Mouse (Mus musculus) spleen, embryonic (tissue): ENCODE data around the gene Mrpl23.

Experiments
- CTCF ChIA-PET: fragments of 350-600 bp; sonication (Branson Sonifier 250); formaldehyde crosslinking; loops from one replicate; lab custom pipeline; 2022; lab: Charles Lee

The Mrpl23 gene

DNA sequence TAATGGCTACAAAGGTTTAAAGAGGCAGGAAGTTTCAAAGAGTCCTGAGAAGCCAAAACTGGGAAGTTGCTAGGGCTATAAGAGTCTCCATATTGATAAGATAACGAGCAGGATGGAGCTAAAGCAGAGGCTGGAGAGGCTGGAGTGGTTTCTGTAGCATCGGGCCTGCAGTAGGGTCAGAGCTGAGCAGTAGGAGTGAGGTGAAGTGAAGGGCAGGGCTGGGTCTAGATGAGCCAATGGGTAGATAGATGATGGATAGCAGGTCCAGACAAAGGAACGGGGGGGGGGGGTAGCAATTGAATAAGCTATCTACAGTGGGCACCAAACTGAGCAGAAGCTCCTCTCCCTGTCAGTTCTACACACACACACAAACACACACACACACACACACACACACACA is 15.0 kb upstream of the Mrpl23 start:
- CTCF ChIA-PET, result interaction anchor here (0.5 to 0.6 kb wide), 2 partner anchors 36 to 572 kb away, joined by 5 read pairs; no protein-coding TSS in a partner anchor

GRCm38 (mm10) chr7:142520331-142520730 is 12.2 kb upstream of the Mrpl23 start:
- CTCF ChIA-PET, result no interaction called here

DNA sequence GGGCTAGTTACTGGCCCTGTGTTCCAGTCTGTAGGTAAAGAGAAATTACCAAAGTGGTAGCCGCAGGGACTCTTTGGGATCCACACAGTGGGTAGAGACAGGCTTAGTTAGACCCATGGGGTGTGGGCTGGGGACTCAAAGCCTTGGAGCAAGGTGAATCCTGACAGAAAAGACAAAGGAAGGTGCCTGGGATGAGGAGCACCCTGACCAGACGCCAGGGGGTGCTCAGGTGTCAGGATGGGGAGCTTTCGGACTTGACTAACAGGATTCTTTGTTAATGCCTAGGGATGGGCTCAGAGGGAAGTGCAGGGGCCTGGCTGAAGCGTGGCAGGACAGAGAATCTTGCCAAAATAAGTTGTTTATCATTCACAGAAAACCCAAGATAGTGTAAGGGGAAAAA is 10.1 kb upstream of the Mrpl23 start:
- CTCF ChIA-PET, result no interaction called here

- CTCF ChIA-PET, result no interaction called here
Measured at GRCm38 (mm10) chr7:142523200-142523990, 9.1 kb upstream of the Mrpl23 start.

GRCm38 (mm10) chr7:142525342-142526178 is 6.9 kb upstream of the Mrpl23 start:
- CTCF ChIA-PET, result no interaction called here

DNA sequence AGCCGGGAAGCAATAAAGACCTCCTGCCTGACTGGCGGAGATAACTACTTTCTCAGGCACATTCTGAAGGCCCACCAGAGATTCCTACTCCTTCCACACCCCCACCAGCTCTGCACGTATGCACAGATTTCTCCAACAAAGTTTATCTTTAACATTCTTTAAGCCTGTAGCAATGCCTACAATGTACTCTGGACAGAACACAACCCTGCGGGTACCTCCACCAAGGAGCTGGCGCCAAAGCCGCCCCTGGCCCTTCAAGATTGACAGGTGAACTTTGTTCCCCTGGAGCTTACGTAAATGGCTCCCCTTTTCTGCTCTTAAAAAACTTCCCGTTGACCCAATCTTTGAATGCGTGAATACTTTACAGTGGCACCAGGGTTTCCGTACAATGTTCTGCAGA is 3.1 kb upstream of the Mrpl23 start:
- CTCF ChIA-PET, result no interaction called here

GRCm38 (mm10) chr7:142531973-142532521 is 439 bp upstream of the Mrpl23 start:
- CTCF ChIA-PET, result interaction anchor here (0.7 kb wide), 1 partner anchor 262 kb away, joined by 3 read pairs; no protein-coding TSS in a partner anchor

- CTCF ChIA-PET, result no interaction called here
Measured at GRCm38 (mm10) chr7:142533059-142533855, 771 bp downstream of the Mrpl23 start.

GRCm38 (mm10) chr7:142535116-142535515 is 2.6 kb downstream of the Mrpl23 start:
- CTCF ChIA-PET, result no interaction called here

- CTCF ChIA-PET, result no interaction called here
Measured at GRCm38 (mm10) chr7:142535832-142536231, 3.3 kb downstream of the Mrpl23 start.

GRCm38 (mm10) chr7:142537181-142537580 is 4.7 kb downstream of the Mrpl23 start:
- CTCF ChIA-PET, result no interaction called here

DNA sequence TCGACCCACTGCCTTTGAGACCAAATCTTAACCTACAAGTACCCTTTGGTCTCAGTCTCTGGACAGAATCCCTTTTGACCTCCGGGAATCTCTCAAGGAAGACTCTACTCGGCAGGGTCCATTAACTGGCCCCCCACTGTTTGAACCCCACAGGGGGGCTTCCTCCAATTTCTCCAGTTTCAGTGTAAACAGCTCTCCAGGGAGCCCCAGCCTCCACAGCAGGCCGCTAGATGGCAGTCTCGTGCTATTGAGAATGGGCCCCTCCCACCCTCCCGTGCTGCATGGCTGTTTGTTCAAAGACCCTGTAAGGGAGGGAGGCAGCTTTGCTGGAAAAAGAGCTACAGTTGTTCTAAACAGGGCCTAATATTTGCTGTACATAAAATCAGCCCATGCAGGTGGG is 5.4 kb downstream of the Mrpl23 start:
- CTCF ChIA-PET, result interaction anchor here (0.5 to 0.6 kb wide), 4 partner anchors 27 to 970 kb away, joined by 3 to 6 read pairs (median 4); no protein-coding TSS in a partner anchor

GRCm38 (mm10) chr7:142538291-142538690 is 5.8 kb downstream of the Mrpl23 start:
- CTCF ChIA-PET, result interaction anchor here (0.6 kb wide), 3 partner anchors 27 to 970 kb away, joined by 3 to 5 read pairs (median 3); no protein-coding TSS in a partner anchor

DNA sequence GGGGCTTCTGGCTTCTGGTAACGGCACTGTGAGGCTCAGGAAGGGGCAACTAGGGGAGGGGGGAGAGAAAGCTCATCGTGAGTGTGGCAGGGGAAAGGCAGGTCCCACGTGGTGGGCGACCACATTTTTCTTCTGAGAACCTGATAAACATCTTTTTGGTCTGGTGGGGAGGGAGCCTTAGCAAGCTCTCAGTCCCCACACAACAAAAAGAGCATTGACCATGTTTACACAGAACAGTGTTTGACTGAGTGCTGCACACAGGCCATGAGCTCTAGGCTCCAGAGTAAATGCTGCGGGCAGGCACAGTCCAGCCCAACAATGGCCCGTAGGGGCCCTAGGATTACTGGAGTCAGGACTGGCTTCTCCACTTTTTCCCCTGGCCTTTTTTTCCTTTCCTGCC is 6.3 kb downstream of the Mrpl23 start:
- CTCF ChIA-PET, result no interaction called here

- CTCF ChIA-PET, result no interaction called here
Measured at GRCm38 (mm10) chr7:142539828-142540227, 7.3 kb downstream of the Mrpl23 start.

DNA sequence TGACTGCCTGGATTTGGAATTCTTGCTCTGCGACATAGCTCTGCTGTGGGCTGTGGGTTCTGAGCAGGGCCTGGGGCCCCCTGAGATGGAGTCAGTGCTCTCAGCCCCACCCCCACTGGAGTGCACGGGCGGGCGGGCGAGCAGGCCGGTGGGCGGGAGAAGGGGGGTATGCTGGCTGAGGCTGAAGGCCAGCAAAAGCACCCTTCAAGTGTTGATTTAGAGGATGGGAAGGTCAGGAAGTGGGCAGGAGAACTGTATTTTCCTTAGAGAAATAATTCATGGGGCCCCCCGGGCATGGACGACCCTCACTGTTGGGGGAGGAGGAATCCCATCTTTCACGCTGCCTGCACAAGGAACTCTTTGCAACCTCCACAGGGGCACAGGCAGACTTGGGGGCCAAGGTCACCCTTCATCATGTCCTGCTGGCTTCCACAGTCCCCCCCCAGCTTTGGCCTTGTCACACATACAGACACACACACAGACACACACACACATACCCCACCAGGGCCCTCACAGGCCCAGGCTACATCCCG is 10.4 kb downstream of the Mrpl23 start:
- CTCF ChIA-PET, result no interaction called here

DNA sequence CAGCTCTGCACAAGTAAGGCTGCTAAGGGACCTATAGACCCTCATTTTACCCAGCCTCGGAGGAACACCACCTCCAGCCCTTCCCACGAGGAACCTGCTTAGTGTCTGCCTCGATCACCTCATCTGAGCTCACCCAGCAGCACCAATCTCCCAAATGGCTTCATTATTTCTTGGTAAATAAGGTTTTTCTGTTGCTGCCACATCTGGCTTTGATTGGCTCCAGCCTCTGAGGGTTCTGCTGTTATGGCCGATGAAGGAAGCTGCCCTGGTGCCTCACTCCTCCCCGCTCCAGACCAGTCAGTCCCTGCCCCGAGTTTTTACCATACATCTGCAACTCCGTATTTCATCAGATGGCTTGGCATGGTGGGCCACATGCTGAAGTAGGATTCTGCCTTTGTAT is 13.5 kb downstream of the Mrpl23 start:
- CTCF ChIA-PET, result no interaction called here

DNA sequence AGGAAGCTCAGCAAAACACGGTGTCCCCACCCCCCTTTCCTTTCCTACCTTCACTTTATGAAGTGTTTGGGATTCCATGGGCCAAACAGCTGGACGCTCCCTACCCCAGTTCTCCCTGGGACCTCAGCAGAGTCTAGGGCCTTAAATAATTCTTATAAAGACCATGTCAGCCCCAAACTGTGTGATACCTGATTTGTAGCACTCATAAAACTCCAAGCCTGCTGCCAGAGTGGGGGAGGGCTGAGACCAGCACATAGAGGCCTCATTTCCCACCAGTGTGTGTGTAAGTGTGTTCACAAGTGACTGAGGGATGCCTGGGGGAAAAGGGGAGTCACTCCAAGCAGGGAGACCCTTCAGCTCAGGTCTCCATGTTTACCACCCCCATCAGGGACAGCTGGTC is 15.4 kb downstream of the Mrpl23 start:
- CTCF ChIA-PET, result no interaction called here

DNA sequence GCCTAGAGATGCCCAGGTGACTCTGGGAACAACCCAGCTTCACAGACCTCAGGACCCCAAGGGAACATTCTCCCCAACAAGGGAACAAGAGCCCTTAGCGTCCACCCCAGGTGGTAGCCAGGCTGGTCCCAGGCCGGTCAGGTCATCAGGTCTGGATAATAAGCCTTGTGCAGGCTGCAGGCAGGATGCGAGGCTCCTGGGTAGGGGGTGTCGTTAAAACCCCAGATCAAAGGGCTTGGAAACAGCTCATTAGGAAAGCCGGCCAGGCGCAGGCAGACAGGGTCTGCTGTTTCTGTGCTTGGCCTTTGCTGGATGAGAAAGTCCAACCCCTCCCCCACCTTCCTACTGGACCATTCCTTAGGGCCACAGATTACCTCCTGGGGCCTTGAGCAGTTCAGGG is 16.2 kb downstream of the Mrpl23 start:
- CTCF ChIA-PET, result no interaction called here

DNA sequence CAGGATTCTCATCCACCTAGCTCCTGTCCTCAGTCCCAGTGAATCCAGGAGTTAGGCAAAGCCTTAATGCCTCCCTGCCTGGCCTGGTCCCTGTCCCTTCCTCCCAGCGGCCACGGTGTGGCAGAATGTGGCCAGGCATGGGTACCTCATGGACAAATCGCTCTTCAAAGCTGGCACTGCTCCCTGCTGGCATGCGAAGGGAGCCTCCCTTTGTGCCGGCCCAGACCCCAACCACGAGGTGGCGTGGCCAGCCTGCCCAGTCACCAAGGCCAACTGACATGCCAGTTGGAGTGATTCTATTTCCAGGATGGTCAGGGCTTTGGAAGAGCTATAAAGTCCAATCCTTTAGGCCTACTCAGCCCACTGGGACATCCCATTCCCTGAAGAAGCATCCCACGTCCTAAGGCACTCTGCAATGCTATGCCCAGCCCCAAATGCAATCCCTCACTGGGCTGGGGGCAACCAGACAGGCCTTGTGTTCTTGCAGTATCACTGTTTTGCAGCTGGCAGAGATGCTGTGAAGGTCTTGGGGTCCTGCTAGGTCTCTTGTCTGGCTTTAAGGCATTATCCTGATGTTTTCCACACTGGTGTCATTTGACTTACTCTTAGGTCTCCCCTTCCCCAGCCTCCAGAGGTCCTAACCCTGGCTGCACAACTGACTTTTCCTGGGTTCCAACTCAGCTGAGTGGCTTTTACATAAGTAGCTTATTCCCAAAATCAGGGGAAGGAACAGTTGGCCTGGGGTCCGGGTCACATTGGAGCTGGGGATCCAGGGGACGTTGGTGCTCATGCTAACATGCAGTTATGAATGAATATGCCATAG is 17.7 kb downstream of the Mrpl23 start:
- CTCF ChIA-PET, result no interaction called here
